Mouse (Mus musculus): ENCODE data around the gene Nkx1-1.

GRCm38 (mm10) chr5:33430106-33430505 is 3.7 kb downstream of the Nkx1-1 start:
- TF ChIP-seq TAL1 (IDR thresholded peaks at IDR 0.05; ENCODE audit: low read length) (no peak), GATA1 (IDR thresholded peaks at IDR 0.05; ENCODE audit: low read length) (no peak)

Data from erythroblast, embryonic 14.5 days (primary cell).